Mouse (Mus musculus) stomach, postnatal 0 days (tissue): ENCODE data around the gene Kcne1. TPM values are rescaled to one million over a fixed set of nuclear protein-coding genes. Genes with fewer than 3 reads are reported as not detected.
A peak's percentile ranks its signal among the peaks of the same experiment; 100 is the strongest.

ENCODE experiments used
- ATAC-seq: fragments of 200-750 bp; cut with Nextera tagmentation; 2 replicates; pipeline ENCODE4 v1.8.0; 2017; ENCODE audit not compliant: low FRiP score, low TSS enrichment
- DNase-seq: peaks from one replicate; pipeline ENCODE4 v3.0.0-alpha.2; 2016; ENCODE audit warnings: low spot score
- H3K27ac ChIP-seq: fragments of 300-500 bp; sonication (generic); replicated peaks from 2 replicates; pipeline ENCODE4 v1.5.1; 2014; ENCODE audit warnings: mild to moderate bottlenecking, control low read depth
- H3K27me3 ChIP-seq: fragments of 300-500 bp; sonication (generic); 2 replicates; pipeline ENCODE4 v1.6.1; 2014; ENCODE audit warnings: low read length; ENCODE audit not compliant: control insufficient read depth, insufficient read depth
- H3K36me3 ChIP-seq: fragments of 300-500 bp; sonication (generic); 2 replicates; pipeline ENCODE4 v1.6.1; 2014; ENCODE audit warnings: low read length, mixed read lengths; ENCODE audit not compliant: control insufficient read depth, insufficient read depth
- H3K4me1 ChIP-seq: fragments of 300-500 bp; sonication (generic); replicated peaks from 2 replicates; pipeline ENCODE4 v1.6.1; 2014; ENCODE audit warnings: antibody characterized with exemption; ENCODE audit not compliant: control insufficient read depth, insufficient read depth
- H3K4me2 ChIP-seq: fragments of 300-500 bp; sonication (generic); replicated peaks from 2 replicates; pipeline ENCODE4 v1.6.1; 2014; ENCODE audit warnings: low read depth, mild to moderate bottlenecking, control low read depth, moderate library complexity
- H3K4me3 ChIP-seq: fragments of 300-500 bp; sonication (generic); 2 replicates; pipeline ENCODE4 v1.5.1; 2014; ENCODE audit warnings: low read depth, low read length, control low read depth
- H3K9ac ChIP-seq: fragments of 300-500 bp; sonication (generic); 2 replicates; pipeline ENCODE4 v1.6.1; 2014; ENCODE audit warnings: mild to moderate bottlenecking, low read length, control low read depth, mixed read lengths
- H3K9me3 ChIP-seq: fragments of 300-500 bp; sonication (generic); 2 replicates; pipeline ENCODE4 v1.6.1; 2016; ENCODE audit warnings: low read length; ENCODE audit not compliant: control insufficient read depth
- CTCF ChIP-seq: IDR thresholded peaks from 2 replicates; pipeline ENCODE4 v1.5.1; 2016; ENCODE audit warnings: antibody characterized with exemption, low read depth, mild to moderate bottlenecking, moderate library complexity
- EP300 ChIP-seq: optimal IDR thresholded peaks from 2 replicates; pipeline ENCODE3; 2016; ENCODE audit warnings: antibody characterized with exemption
- WGBS: fragments of 180-500 bp; shearing (Covaris S2); extraction: QIAGEN DNeasy Blood & Tissue Kit; methylation state at CpG from one replicate; pipeline ENCODE4 v1.1.7; 2014; 5-methylcytosine and 5-hydroxymethylcytosine counted together
- polyA plus RNA-seq: library from polyadenylated mRNA; unstranded; fragments of >200 nt; fragmentation: Nextera tagmentation; extraction: Ambion mirVana; gene quantifications from 2 replicates; pipeline ENCODE4 v1.2.1, GENCODE M21; 2015

Gene Kcne1
- polyA plus RNA-seq, 1 experiment from 2014 or later: 20.3 TPM

DNA sequence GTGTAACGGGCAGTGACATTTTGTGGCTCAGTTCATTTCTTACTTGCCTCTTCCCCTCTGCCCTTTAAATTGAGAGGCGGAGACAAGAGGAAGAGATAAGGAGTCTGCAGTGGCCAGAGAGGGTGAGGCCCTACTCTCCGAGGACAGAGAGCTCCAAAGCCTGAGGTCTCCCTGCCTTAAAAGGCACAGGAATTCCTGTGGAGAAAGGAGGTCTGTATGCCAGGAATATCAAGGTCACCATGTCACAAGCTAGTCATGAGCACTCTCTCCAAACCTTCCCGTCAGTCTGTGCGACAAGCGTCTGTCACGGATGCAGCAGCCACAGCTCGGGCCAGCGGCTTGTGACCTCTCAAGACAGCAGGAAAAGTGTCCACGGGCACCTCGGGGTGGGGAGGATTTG is 14.1 kb downstream of the Kcne1 start:
- no peak for DNase-seq
- no peak overlapping the region for H3K27ac ChIP-seq
- no peak overlapping the region for H3K4me3 ChIP-seq
- no peaks in the 10 kb centered on the region for H3K4me1 ChIP-seq
- no peak overlapping the region for H3K4me2 ChIP-seq
- TF ChIP-seq CTCF (no peak), EP300 (no peak)
- no peaks in the 10 kb centered on the region for H3K27me3 ChIP-seq
- H3K9me3 ChIP-seq: no peaks in the 10 kb centered on the region
- ATAC-seq: no peak
- no peaks in the 10 kb centered on the region for H3K36me3 ChIP-seq
- H3K9ac ChIP-seq: no peak overlapping the region
- WGBS: 41% methylated on average over 11 of the region's 11 CpGs

DNA sequence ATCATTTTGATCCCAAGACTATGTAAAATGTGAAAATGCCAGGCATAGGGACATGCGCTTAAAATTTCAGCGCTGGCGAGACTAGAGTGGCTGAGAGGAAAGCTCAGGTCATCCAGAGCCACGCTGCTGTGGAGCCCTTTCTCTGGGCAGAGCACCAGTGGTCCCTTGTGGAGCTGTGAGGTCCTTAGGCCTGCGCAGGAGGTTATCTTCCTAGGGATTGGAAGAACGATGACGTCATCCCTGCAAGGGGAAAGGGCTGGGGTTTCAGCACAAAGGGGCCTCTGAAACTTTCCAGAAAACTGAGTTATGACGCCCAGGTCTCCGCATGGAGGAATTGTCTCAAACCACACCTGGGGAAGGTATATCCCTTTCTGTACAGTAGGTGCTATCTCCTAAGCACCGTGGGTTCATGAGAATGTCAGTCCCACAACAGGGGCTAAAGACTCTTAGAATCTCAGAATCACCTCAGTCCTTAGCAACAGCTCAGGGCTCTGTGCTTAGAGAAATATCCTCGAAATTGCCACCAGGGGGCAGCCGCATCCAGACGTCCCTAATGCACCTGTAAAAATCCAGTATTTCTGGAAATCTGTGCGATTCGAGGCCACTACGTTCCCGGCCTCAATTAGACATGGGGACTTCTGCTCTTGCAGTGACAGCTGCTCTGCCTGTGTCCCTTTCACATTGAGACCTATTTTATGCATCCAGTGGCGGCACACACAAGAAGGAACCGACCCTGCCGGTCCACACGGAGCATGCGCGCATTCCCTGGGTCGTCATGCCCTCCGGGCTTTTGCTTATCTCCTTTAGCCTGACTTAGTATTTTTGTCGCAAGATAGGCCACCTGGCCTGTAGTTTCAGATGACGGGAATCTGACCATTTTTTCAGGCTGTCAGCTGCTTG is 18.4 kb downstream of the Kcne1 start:
- H3K9me3 ChIP-seq: no peaks in the 10 kb centered on the region
- no peak overlapping the region for H3K9ac ChIP-seq
- TF ChIP-seq CTCF: peak; percentile 86
- TF ChIP-seq EP300: no peak
- peak overlapping the region; percentile 17; the same call in 1 of the 2 replicates for H3K4me3 ChIP-seq
- peak; percentile 75 for DNase-seq
- no peaks in the 10 kb centered on the region for H3K27me3 ChIP-seq
- H3K4me2 ChIP-seq: peak overlapping the region; percentile 46
- 0 out of 2 replicates have a peak overlapping the region, but pooled peaks have one; percentile 2 for H3K27ac ChIP-seq
- ATAC-seq: peak; percentile 67
- no peaks in the 10 kb centered on the region for H3K4me1 ChIP-seq
- 27% methylated on average over 27 of the region's 27 CpGs for WGBS
- H3K36me3 ChIP-seq: no peaks in the 10 kb centered on the region

DNA sequence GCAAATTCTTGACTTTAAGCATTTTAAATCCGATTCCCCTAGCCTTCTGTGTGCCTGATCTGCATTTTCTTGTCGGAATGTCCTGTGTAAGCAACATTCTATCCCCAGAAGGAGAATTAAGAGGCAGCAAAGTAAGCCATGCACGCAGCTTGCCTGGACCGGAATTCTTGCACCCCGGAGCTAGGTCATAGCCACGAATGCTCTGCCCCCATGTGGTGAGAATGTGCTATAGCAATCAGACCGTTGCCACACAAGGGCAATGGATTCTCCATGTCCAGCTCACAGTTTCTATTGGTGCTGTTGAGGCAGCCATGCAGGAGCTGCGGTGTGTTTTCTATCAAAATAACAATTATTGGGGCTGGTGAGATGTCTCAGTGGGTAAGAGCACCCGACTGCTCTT is 23.0 kb downstream of the Kcne1 start:
- TF ChIP-seq CTCF (peak; percentile 94), EP300 (no peak)
- WGBS: 6% methylated on average over 9 of the region's 9 CpGs

DNA sequence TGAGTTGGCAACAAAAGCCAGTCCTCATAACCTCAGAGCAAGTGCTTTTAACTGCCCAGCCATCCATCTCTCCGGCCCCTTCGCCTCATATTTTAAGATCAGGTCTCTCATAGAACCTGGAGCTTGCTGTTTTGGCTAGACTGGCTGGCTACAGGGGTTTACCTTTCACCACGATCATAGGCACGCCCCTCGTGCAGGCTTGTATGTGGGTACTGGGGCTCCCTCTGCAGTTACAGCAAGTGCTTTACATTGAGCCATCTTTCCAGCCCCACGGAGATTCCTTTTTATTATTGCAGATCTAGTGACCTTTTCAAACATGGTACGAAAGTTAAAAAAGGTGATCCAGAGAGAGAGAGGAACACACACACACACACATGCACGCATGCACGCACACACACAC is 24.7 kb downstream of the Kcne1 start:
- no peak overlapping the region for H3K4me2 ChIP-seq
- no peak overlapping the region for H3K9ac ChIP-seq
- H3K36me3 ChIP-seq: no peaks in the 10 kb centered on the region
- no peak overlapping the region for H3K4me3 ChIP-seq
- no peak for DNase-seq
- no peak overlapping the region for H3K27ac ChIP-seq
- no peak for ATAC-seq
- TF ChIP-seq CTCF: peak; percentile 60
- no peak for TF ChIP-seq EP300
- H3K9me3 ChIP-seq: no peaks in the 10 kb centered on the region
- 53% methylated on average over 9 of the region's 9 CpGs for WGBS
- peaks cover 3% of the 10 kb centered on the region; the same call in 1 of the 2 replicates for H3K27me3 ChIP-seq
- no peaks in the 10 kb centered on the region for H3K4me1 ChIP-seq

More for the DNA sequence above, 23.0 kb downstream of the Kcne1 start:
- no peaks in the 10 kb centered on the region for H3K27me3 ChIP-seq
- H3K9ac ChIP-seq: no peak overlapping the region
- no peaks in the 10 kb centered on the region for H3K36me3 ChIP-seq
- no peak overlapping the region for H3K27ac ChIP-seq
- no peaks in the 10 kb centered on the region for H3K9me3 ChIP-seq
- ATAC-seq: peak; percentile 78
- no peaks in the 10 kb centered on the region for H3K4me1 ChIP-seq
- H3K4me2 ChIP-seq: no peak overlapping the region
- no peak overlapping the region for H3K4me3 ChIP-seq
- DNase-seq: peak; percentile 83

DNA sequence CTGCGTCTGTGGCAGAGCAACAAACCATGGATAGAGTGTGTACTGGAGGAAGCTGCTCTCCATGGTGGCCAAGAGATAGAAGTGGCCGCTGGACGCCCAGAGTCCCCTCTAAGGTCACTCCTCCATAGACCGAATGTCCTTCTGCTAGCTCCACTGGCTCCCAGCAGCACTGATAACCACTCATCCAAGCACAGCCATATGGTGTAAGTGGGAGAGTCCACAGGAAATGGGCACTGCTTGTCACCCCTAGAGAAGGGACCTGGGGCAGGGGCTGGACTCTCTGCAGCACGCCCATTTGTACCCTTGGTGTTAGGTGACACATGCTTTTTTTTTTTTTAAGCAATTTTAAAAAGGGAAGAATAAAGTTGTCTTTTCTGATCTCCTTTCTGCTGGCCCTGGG is 28.3 kb downstream of the Kcne1 start:
- no peak overlapping the region for H3K9ac ChIP-seq
- H3K27ac ChIP-seq: no peak overlapping the region
- no peak overlapping the region for H3K4me3 ChIP-seq
- WGBS: 84% methylated on average over 5 of the region's 5 CpGs
- no peak for DNase-seq
- H3K4me2 ChIP-seq: no peak overlapping the region
- no peaks in the 10 kb centered on the region for H3K36me3 ChIP-seq
- H3K4me1 ChIP-seq: no peaks in the 10 kb centered on the region
- TF ChIP-seq EP300 (no peak), CTCF (no peak)
- H3K9me3 ChIP-seq: no peaks in the 10 kb centered on the region
- ATAC-seq: no peak
- peaks cover 3% of the 10 kb centered on the region; the same call in 1 of the 2 replicates for H3K27me3 ChIP-seq

DNA sequence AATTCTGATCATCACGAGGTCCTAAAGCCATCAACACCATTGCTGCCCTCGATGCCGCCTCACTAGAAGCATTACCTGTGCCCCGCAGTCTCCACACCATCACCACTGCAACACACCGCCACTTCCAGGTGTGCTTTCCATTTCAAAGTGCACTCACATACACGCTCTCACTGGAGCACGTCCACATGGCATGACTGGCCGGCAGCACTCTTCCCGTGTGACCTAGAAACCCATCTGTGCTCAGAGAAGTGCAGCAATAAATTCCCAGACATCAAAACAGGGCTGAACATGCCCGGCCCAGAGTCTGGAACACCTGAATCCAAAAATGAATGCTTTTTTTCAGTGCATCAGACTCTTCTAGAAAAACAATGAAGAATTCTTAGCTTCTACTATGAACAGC is 31.4 kb downstream of the Kcne1 start:
- Histone ChIP-seq H3K4me3 (no peak overlapping the region), H3K9ac (no peak overlapping the region), H3K36me3 (no peaks in the 10 kb centered on the region), H3K4me2 (no peak overlapping the region), H3K27ac (no peak overlapping the region), H3K9me3 (no peaks in the 10 kb centered on the region), H3K4me1 (no peaks in the 10 kb centered on the region), H3K27me3 (peaks cover 3% of the 10 kb centered on the region; the same call in 1 of the 2 replicates)
- no peak for DNase-seq
- no peak for ATAC-seq
- no peak for TF ChIP-seq EP300
- no peak for TF ChIP-seq CTCF
- WGBS: 78% methylated on average over 10 of the region's 10 CpGs
